13 mouse cellular contexts compared by ENCODE assay signal in the genomic region with DNA sequence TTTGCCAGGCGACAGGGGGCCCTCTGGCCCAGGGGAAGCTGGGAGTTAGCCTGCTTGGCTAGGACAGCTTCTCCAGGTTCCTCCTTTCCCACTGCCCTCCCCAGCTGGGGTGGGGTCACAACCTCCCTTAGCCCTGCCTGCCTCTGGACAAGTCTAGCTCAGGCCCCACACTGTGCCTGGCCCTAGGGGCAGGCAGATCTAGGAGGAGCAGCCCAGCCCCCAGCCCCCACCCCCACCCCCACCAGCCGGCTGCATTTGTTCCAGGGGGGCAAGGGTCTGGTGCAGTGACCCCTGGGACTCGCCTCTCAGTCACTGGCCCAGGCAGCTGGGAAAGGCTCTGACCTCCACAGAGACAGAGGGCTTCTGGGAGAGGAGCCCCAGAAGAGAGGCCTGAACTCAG.
DNase-seq lines count a peak whose midpoint lies in the region; ATAC-seq and TF ChIP-seq lines count a peak whose summit lies in the region.
"Had no signal": no experiment of that assay in that cellular context is flagged by ENCODE, and none has a peak within 500 bp of the region (broad histone marks: within the 10 kb centered on the region; RNA-seq: fewer than 3 reads in every experiment).

No protein-coding gene starts in this region.

- no peak for ATAC-seq in heart, embryonic 12.5 days (ENCODE audit: insufficient number of reproducible peaks, low FRiP score)
- no peak for ATAC-seq in midbrain, embryonic 15.5 days (replicated peaks)
- ATAC-seq in hindbrain, postnatal 0 days: no peak
- no peak for ATAC-seq in neural tube, embryonic 15.5 days (ENCODE audit: low FRiP score)

- H3K27ac ChIP-seq in heart, embryonic 12.5 days (ENCODE audit: poor library complexity, severe bottlenecking): no peak overlapping the region
- H3K27ac ChIP-seq in midbrain, embryonic 10.5 days (replicated peaks): peak overlapping the region; percentile 82
- no peak overlapping the region for H3K27ac ChIP-seq in midbrain, embryonic 15.5 days
- no peak overlapping the region for H3K27ac ChIP-seq in hindbrain, postnatal 0 days
- no peak overlapping the region for H3K27ac ChIP-seq in neural tube, embryonic 15.5 days (replicated peaks)
- H3K27ac ChIP-seq: left cerebral cortex, adult 2 months; macrophage had no signal

- DNase-seq in heart, adult 11 months: no peak
- DNase-seq in midbrain, embryonic 10.5 days (ENCODE audit: low spot score): peak; percentile 72
- no peak for DNase-seq in hindbrain, postnatal 0 days (ENCODE audit: low spot score)
- DNase-seq in frontal cortex, adult 2 months (ENCODE audit: extremely low spot score in 1 of 2, low spot score in 1 of 2): no peak
- DNase-seq: cerebellum, postnatal 36 days; heart, postnatal 14 days; lung, adult 2 months; right cerebral cortex, postnatal 25 days had no signal

- peak overlapping the region; percentile 74 for H3K4me2 ChIP-seq in heart, embryonic 12.5 days
- no peak overlapping the region for H3K4me2 ChIP-seq in midbrain, embryonic 15.5 days
- no peak overlapping the region for H3K4me2 ChIP-seq in hindbrain, postnatal 0 days (ENCODE audit: low read depth, low read length)
- peak overlapping the region; percentile 67; the same call in 1 of the 2 replicates for H3K4me2 ChIP-seq in neural tube, embryonic 15.5 days

- 0 out of 2 replicates have a peak, but pooled peaks have one; percentile 5 for TF ChIP-seq CTCF in hindbrain, postnatal 0 days (IDR thresholded peaks at IDR 0.05; ENCODE audit: low read depth)

- WGBS in heart, embryonic 12.5 days: 32% methylated on average over 3 of the region's 3 CpGs
- 7% methylated on average over 3 of the region's 3 CpGs for WGBS in midbrain, embryonic 10.5 days
- 33% methylated on average over 3 of the region's 3 CpGs for WGBS in midbrain, embryonic 15.5 days
- WGBS in hindbrain, postnatal 0 days: 33% methylated on average over 3 of the region's 3 CpGs
- 33% methylated on average over 3 of the region's 3 CpGs for WGBS in neural tube, embryonic 15.5 days

- H3K9ac ChIP-seq in heart, embryonic 12.5 days: no peak overlapping the region
- H3K9ac ChIP-seq in midbrain, embryonic 15.5 days: no peak overlapping the region
- H3K9ac ChIP-seq in hindbrain, postnatal 0 days (replicated peaks; ENCODE audit: low read length): no peak overlapping the region
- no peak overlapping the region for H3K9ac ChIP-seq in neural tube, embryonic 15.5 days (replicated peaks)

- H3K27me3 ChIP-seq in heart, embryonic 12.5 days (replicated peaks): 0 out of 2 replicates have a peak, but pooled peaks cover 10% of the 10 kb centered on the region
- H3K27me3 ChIP-seq in midbrain, embryonic 10.5 days (ENCODE audit: low read depth, poor library complexity, severe bottlenecking): peaks cover 10% of the 10 kb centered on the region; the same call in 1 of the 2 replicates
- H3K27me3 ChIP-seq in midbrain, embryonic 15.5 days (replicated peaks): no peaks in the 10 kb centered on the region
- no peaks in the 10 kb centered on the region for H3K27me3 ChIP-seq in hindbrain, postnatal 0 days (ENCODE audit: insufficient read depth, low read length)
- 0 out of 2 replicates have a peak, but pooled peaks cover 2% of the 10 kb centered on the region for H3K27me3 ChIP-seq in neural tube, embryonic 15.5 days (replicated peaks)

- H3K36me3 ChIP-seq in heart, embryonic 12.5 days: no peaks in the 10 kb centered on the region
- peaks cover 6% of the 10 kb centered on the region; the same call in 1 of the 2 replicates for H3K36me3 ChIP-seq in midbrain, embryonic 10.5 days
- no peaks in the 10 kb centered on the region for H3K36me3 ChIP-seq in midbrain, embryonic 15.5 days (replicated peaks)
- no peaks in the 10 kb centered on the region for H3K36me3 ChIP-seq in hindbrain, postnatal 0 days (ENCODE audit: insufficient read depth, low read length)
- no peaks in the 10 kb centered on the region for H3K36me3 ChIP-seq in neural tube, embryonic 15.5 days

- no peaks in the 10 kb centered on the region for H3K9me3 ChIP-seq in heart, embryonic 12.5 days (replicated peaks)
- H3K9me3 ChIP-seq in midbrain, embryonic 10.5 days (replicated peaks): no peaks in the 10 kb centered on the region
- no peaks in the 10 kb centered on the region for H3K9me3 ChIP-seq in midbrain, embryonic 15.5 days
- no peaks in the 10 kb centered on the region for H3K9me3 ChIP-seq in hindbrain, postnatal 0 days (ENCODE audit: low read length)
- H3K9me3 ChIP-seq in neural tube, embryonic 15.5 days (replicated peaks): no peaks in the 10 kb centered on the region

- no peak overlapping the region for H3K4me3 ChIP-seq in heart, embryonic 12.5 days
- H3K4me3 ChIP-seq in midbrain, embryonic 10.5 days: no peak overlapping the region; the same call in 1 of the 2 replicates
- no peak overlapping the region for H3K4me3 ChIP-seq in midbrain, embryonic 15.5 days
- H3K4me3 ChIP-seq in hindbrain, postnatal 0 days (ENCODE audit: low read length): no peak overlapping the region
- H3K4me3 ChIP-seq in neural tube, embryonic 15.5 days (replicated peaks): no peak overlapping the region
- H3K4me3 ChIP-seq: left cerebral cortex, adult 2 months had no signal

- H3K4me1 ChIP-seq in heart, embryonic 12.5 days (replicated peaks): peaks cover 44% of the 10 kb centered on the region
- peaks cover 71% of the 10 kb centered on the region for H3K4me1 ChIP-seq in midbrain, embryonic 10.5 days
- H3K4me1 ChIP-seq in midbrain, embryonic 15.5 days: peaks cover 36% of the 10 kb centered on the region
- peaks cover 2% of the 10 kb centered on the region; the same call in 1 of the 2 replicates for H3K4me1 ChIP-seq in hindbrain, postnatal 0 days (ENCODE audit: insufficient read depth, low read length)
- peaks cover 31% of the 10 kb centered on the region for H3K4me1 ChIP-seq in neural tube, embryonic 15.5 days

Comparison
In these comparisons a context has a peak if more than half of its experiments do, and no peak if none do; other contexts are left out.
1. H3K4me2 ChIP-seq: peak in heart, embryonic 12.5 days (single experiment) and neural tube, embryonic 15.5 days (single experiment); none in midbrain, embryonic 15.5 days (single experiment) and hindbrain, postnatal 0 days (single experiment).